Mouse (Mus musculus): Measurements from ENCODE around the gene D2hgdh. TPM values are rescaled to one million over a fixed set of nuclear protein-coding genes. Genes with fewer than 3 reads are reported as not detected.
"Not testable (repeated sequence)": the region's sequence is repeated elsewhere in the genome, so short reads cannot be mapped to it uniquely, and the experiment has no call there.

Gene D2hgdh
- polyA plus RNA-seq, 1 experiment from 2014 or later: 14.7 TPM

DNA sequence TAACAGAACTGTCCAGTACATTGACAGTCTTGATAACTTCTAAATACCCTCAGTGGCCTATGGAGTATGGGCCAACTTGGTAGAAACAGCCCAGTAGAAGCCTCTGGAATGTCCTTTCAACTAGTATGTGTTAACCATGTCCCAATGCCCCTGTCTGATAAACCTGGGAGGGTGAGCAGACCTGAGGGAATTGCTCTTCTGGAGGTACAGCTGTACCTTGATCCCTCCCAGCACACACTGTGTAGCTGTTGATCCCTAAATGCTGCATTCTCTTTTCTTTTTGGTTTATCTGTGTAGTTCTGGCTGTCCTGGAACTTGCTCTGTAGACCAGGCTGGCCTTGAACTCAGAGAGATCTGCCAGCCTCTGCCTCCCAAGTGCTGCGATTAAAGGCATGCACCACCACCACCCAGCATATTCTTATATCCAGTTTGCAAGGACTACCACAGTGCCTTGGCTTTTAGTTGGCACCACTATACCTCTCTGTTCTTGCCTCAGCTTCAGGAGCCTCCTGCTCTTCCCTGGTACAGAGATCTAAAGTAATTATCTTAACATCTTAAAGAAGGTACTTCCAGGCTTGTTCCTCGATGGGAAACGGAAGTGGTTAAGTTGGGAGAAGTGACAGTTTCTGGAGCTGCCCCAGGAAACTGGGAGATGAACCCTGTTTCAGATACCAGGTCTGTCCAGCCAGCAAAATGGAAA is 763 bp upstream of the D2hgdh start:
- no peaks in the 10 kb centered on the region for H3K9me3 ChIP-seq (ENCODE audit: control insufficient read depth, low read length)
- 79% methylated on average over 3 of the region's 3 CpGs for WGBS
- peak overlapping the region; percentile 95 for H3K27ac ChIP-seq (ENCODE audit: low read depth, low read length)
- H3K4me3 ChIP-seq (ENCODE audit: low read depth, low read length): peak overlapping the region; percentile 55; the same call in 1 of the 2 replicates
- no peak overlapping the region for H3K9ac ChIP-seq (replicated peaks; ENCODE audit: low read depth, low read length)
- H3K4me1 ChIP-seq (ENCODE audit: control insufficient read depth, insufficient read depth, low read length): peaks cover 10% of the 10 kb centered on the region; the same call in 1 of the 2 replicates
- H3K27me3 ChIP-seq (ENCODE audit: control insufficient read depth, insufficient read depth, low read length): no peaks in the 10 kb centered on the region
- H3K36me3 ChIP-seq (ENCODE audit: control insufficient read depth, insufficient read depth, low read length): peaks cover 11% of the 10 kb centered on the region
- ATAC-seq (ENCODE audit: low read depth): no peak
- peak overlapping the region; percentile 66; the same call in 1 of the 2 replicates for H3K4me2 ChIP-seq (ENCODE audit: low read depth, low read length)

DNA sequence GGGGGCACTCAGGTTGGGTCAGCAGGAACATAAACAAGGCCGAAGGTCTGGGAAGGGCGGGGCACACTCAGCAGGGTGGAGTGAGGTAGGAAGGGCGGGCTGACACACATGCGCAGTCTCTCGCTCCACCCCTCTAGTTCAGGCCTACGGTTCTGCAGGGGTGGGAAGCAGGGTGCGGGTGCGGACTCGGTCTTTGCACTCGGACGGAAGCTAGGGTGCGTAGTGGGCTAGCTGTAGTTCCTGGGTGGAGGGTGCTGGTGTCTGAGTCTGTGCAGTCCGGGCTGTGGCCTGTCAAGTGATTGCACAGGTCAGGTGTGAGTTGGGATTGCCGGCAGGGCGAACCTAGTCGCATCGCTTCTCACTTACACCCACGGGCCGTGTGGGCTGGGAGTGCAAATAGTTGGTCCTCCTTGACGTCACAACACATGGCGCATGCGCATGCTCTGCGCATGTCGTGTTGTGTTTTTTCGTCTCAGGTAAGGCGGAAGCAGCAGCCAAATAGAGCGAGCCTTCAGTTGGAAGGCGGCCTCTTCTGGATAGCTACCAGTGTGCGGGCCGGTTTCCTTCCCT is 481 bp downstream of the D2hgdh start:
- Histone ChIP-seq H3K4me3 (ENCODE audit: low read depth, low read length) (peak overlapping the region; percentile 55), H3K27me3 (ENCODE audit: control insufficient read depth, insufficient read depth, low read length) (no peaks in the 10 kb centered on the region), H3K4me2 (ENCODE audit: low read depth, low read length) (peak overlapping the region; percentile 66), H3K27ac (ENCODE audit: low read depth, low read length) (peak overlapping the region; percentile 95), H3K9ac (replicated peaks; ENCODE audit: low read depth, low read length) (peak overlapping the region; percentile 53), H3K4me1 (ENCODE audit: control insufficient read depth, insufficient read depth, low read length) (peaks cover 10% of the 10 kb centered on the region; the same call in 1 of the 2 replicates), H3K9me3 (ENCODE audit: control insufficient read depth, low read length) (no peaks in the 10 kb centered on the region), H3K36me3 (ENCODE audit: control insufficient read depth, insufficient read depth, low read length) (peaks cover 7% of the 10 kb centered on the region)
- under 1% methylated on average over 30 of the region's 30 CpGs for WGBS
- ATAC-seq (ENCODE audit: low read depth): peak; percentile 95

DNA sequence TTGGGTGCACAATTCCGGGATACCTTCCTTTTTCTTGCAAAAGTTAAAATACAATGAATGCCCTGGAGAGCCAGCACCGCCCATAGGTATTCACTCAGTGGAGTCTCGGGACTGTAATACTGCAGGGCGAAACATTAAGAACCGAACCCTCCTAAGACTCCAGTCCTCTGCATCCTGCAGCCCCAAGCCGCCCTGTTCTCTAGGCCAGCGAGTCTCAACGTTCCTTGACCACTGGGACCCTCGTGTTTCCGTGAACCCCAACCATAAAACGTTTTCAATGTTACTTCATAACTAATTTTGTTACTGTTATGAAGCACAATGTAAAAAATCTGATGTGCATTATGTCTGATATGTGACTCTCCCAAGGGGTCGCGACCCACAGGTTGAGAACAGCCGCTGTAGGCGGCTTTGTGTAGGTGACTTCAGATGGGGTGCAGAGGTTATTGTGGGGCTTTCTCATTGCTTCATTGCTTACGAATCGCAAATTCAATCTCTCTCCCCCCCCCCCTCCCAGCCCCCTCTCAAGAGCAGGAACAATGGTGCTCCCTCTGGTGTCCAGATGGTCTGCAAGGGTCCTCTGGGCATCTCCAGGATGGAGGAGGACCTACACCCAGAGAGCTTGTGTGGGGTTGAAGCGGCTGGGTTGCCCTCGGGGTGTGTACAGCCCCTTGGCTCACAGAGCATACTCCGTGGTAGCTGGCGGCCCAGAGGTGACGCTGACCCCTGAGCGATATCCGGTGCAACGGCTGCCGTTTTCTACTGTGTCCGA is 1.2 kb downstream of the D2hgdh start:
- H3K9me3 ChIP-seq (ENCODE audit: control insufficient read depth, low read length): no peaks in the 10 kb centered on the region
- H3K4me3 ChIP-seq (ENCODE audit: low read depth, low read length): peak overlapping the region; percentile 55
- peak overlapping the region; percentile 53 for H3K9ac ChIP-seq (replicated peaks; ENCODE audit: low read depth, low read length)
- H3K4me1 ChIP-seq (ENCODE audit: control insufficient read depth, insufficient read depth, low read length): peaks cover 10% of the 10 kb centered on the region; the same call in 1 of the 2 replicates
- peak; percentile 45; the same call in 1 of the 2 replicates for ATAC-seq (ENCODE audit: low read depth)
- H3K36me3 ChIP-seq (ENCODE audit: control insufficient read depth, insufficient read depth, low read length): peaks cover 5% of the 10 kb centered on the region; the same call in 1 of the 2 replicates
- peak overlapping the region; percentile 66 for H3K4me2 ChIP-seq (ENCODE audit: low read depth, low read length)
- peak overlapping the region; percentile 95 for H3K27ac ChIP-seq (ENCODE audit: low read depth, low read length)
- no peaks in the 10 kb centered on the region for H3K27me3 ChIP-seq (ENCODE audit: control insufficient read depth, insufficient read depth, low read length)
- WGBS: 43% methylated on average over 27 of the region's 27 CpGs

DNA sequence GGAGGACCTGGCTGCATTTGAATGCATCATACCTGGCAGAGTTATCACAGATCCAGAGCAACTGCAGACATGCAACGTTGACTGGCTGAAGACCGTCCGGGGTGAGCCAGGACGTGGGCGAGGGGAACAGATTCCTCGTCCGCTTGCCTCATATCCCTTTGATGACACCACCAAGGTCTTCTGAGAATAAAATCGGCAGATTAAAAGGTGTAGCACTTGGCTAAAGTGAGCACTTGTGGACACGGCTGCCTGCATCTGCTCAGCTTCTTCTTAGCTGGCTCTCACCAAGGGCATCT is 1.8 kb downstream of the D2hgdh start:
- Histone ChIP-seq H3K4me2 (ENCODE audit: low read depth, low read length) (peak overlapping the region; percentile 66; the same call in 1 of the 2 replicates), H3K27ac (ENCODE audit: low read depth, low read length) (no peak overlapping the region), H3K9me3 (ENCODE audit: control insufficient read depth, low read length) (no peaks in the 10 kb centered on the region), H3K4me3 (ENCODE audit: low read depth, low read length) (no peak overlapping the region), H3K4me1 (ENCODE audit: control insufficient read depth, insufficient read depth, low read length) (peaks cover 10% of the 10 kb centered on the region; the same call in 1 of the 2 replicates), H3K9ac (replicated peaks; ENCODE audit: low read depth, low read length) (0 out of 2 replicates have a peak overlapping the region, but pooled peaks have one; percentile 53), H3K27me3 (ENCODE audit: control insufficient read depth, insufficient read depth, low read length) (no peaks in the 10 kb centered on the region), H3K36me3 (ENCODE audit: control insufficient read depth, insufficient read depth, low read length) (no peaks in the 10 kb centered on the region)
- no peak for ATAC-seq (ENCODE audit: low read depth)
- WGBS: 96% methylated on average over 9 of the region's 9 CpGs

DNA sequence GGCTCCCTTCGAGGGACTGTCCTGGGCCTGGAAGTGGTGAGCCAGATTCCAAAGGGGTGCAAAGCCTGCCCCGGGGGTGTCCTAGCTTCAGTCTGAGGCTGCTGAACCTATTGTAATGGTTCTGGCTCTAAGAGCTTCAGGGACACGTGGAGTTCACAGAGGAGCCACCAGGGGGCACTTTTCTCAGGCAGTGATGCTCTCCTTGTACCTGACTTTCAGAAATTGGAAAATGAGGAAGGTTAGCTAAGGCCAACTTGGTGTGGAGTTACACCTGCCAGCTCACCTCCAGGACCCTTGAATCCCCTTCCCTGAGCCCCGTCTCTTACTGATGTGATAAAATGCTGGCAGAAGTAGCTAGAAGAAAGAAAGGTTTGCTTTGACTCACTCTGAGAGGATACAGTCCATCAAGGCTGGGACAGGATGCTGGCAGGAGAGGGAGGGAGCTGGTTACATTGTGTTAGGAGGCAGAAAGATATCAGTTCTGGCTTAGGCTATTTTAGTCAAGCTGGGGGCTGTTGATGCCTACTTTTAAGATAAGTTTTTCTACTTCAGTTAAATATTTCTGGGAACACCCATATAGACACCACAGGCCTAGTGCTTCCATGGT is 8.1 kb downstream of the D2hgdh start:
- H3K9ac ChIP-seq (replicated peaks; ENCODE audit: low read depth, low read length); H3K36me3 ChIP-seq (ENCODE audit: control insufficient read depth, insufficient read depth, low read length); H3K9me3 ChIP-seq (ENCODE audit: control insufficient read depth, low read length); H3K27ac ChIP-seq (ENCODE audit: low read depth, low read length); H3K4me1 ChIP-seq (ENCODE audit: control insufficient read depth, insufficient read depth, low read length); H3K4me2 ChIP-seq (ENCODE audit: low read depth, low read length); H3K27me3 ChIP-seq (ENCODE audit: control insufficient read depth, insufficient read depth, low read length); ATAC-seq (ENCODE audit: low read depth); H3K4me3 ChIP-seq (ENCODE audit: low read depth, low read length): not testable (repeated sequence)
- WGBS: 91% methylated on average over 1 of the region's 4 CpGs

DNA sequence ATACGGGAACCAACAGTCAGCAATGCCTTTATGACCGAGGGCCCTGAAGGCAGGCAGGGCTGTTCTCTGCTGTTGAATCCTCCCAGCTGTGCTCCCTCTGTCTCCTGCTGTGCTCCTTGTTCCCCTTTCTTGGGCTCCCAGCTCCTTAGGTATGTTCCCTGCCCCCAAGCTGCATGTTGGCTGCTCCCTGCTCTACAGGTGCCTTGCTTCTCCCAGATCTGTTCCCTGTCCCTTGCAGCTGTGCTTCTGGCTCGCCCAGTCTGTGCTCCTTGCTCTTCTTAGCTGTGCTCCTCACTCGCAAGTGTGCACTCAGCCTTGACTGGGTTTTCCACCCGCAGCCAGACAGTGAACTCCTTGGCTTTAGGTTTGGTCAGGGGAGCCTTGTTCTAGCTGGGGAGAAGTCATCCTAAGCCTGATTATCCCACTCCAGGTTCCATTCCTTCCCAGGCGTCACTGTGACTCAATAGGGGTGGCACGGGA is 10.0 kb downstream of the D2hgdh start:
- H3K27me3 ChIP-seq (ENCODE audit: control insufficient read depth, insufficient read depth, low read length): no peaks in the 10 kb centered on the region
- no peak for ATAC-seq (ENCODE audit: low read depth)
- H3K4me1 ChIP-seq (ENCODE audit: control insufficient read depth, insufficient read depth, low read length): no peaks in the 10 kb centered on the region
- 86% methylated on average over 7 of the region's 7 CpGs for WGBS
- H3K36me3 ChIP-seq (ENCODE audit: control insufficient read depth, insufficient read depth, low read length): peaks cover 3% of the 10 kb centered on the region; the same call in 1 of the 2 replicates
- H3K27ac ChIP-seq (ENCODE audit: low read depth, low read length): no peak overlapping the region
- no peaks in the 10 kb centered on the region for H3K9me3 ChIP-seq (ENCODE audit: control insufficient read depth, low read length)
- no peak overlapping the region for H3K9ac ChIP-seq (replicated peaks; ENCODE audit: low read depth, low read length)
- no peak overlapping the region for H3K4me3 ChIP-seq (ENCODE audit: low read depth, low read length)
- H3K4me2 ChIP-seq (ENCODE audit: low read depth, low read length): no peak overlapping the region

DNA sequence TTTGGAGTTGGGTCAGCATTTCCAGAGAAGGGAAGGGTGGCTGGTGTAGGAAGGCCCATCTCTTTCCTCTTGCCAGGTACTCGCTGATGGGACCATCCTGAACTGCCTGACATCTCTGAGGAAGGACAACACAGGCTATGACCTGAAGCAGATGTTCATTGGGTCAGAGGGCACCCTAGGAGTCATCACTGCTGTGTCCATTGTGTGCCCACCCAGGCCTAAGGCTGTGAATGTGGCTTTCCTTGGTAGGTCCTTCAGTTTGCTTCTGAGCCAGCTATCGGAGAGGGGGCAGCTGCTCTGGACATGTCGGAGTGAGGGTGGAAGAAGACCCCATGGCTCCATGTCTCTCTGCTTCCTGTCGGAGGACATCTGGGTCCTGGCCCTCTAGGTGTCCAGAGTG is 10.5 kb downstream of the D2hgdh start:
- no peak; the same call in 1 of the 2 replicates for ATAC-seq (ENCODE audit: low read depth)
- H3K4me2 ChIP-seq (ENCODE audit: low read depth, low read length): no peak overlapping the region
- no peak overlapping the region for H3K27ac ChIP-seq (ENCODE audit: low read depth, low read length)
- H3K4me3 ChIP-seq (ENCODE audit: low read depth, low read length): no peak overlapping the region
- 97% methylated on average over 4 of the region's 4 CpGs for WGBS
- no peaks in the 10 kb centered on the region for H3K4me1 ChIP-seq (ENCODE audit: control insufficient read depth, insufficient read depth, low read length)
- H3K27me3 ChIP-seq (ENCODE audit: control insufficient read depth, insufficient read depth, low read length): no peaks in the 10 kb centered on the region
- H3K36me3 ChIP-seq (ENCODE audit: control insufficient read depth, insufficient read depth, low read length): peaks cover 3% of the 10 kb centered on the region; the same call in 1 of the 2 replicates
- H3K9ac ChIP-seq (replicated peaks; ENCODE audit: low read depth, low read length): no peak overlapping the region
- no peaks in the 10 kb centered on the region for H3K9me3 ChIP-seq (ENCODE audit: control insufficient read depth, low read length)

DNA sequence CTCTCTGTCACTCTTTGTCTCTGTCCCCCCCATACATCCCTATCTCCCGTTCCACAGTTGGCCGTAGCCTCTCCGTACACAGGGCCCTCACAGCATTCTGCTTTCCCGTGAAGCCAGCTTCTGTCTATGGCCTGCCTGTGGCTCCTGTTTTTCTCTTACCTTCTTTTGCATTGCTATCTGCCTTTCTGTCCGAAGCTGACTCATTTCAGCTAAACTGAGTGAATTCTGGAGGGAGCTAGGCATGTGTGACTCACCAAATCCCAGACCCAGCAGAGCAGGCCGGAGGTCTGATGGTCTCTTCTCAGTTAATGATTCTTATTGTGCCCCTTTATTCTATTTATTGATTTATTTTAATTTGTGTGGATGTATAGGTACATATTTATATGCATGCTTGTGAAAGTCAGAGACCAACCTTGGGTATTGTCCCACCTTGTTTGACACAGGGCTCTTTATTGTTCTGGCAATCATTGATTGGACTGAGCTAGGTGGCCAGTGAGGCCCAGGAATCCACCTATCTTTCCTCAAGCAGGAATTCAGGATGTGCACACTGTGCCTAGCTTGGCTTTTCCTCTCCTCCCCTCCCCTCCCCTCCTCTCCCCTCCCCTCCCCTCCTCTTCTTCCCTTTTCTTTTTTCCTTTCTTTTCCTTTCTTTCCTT is 11.3 kb downstream of the D2hgdh start:
- Histone ChIP-seq H3K9me3 (ENCODE audit: control insufficient read depth, low read length) (no peaks in the 10 kb centered on the region), H3K4me2 (ENCODE audit: low read depth, low read length) (no peak overlapping the region), H3K4me1 (ENCODE audit: control insufficient read depth, insufficient read depth, low read length) (no peaks in the 10 kb centered on the region), H3K27me3 (ENCODE audit: control insufficient read depth, insufficient read depth, low read length) (no peaks in the 10 kb centered on the region), H3K27ac (ENCODE audit: low read depth, low read length) (no peak overlapping the region), H3K4me3 (ENCODE audit: low read depth, low read length) (no peak overlapping the region), H3K36me3 (ENCODE audit: control insufficient read depth, insufficient read depth, low read length) (peaks cover 3% of the 10 kb centered on the region; the same call in 1 of the 2 replicates), H3K9ac (replicated peaks; ENCODE audit: low read depth, low read length) (no peak overlapping the region)
- WGBS: 92% methylated on average over 6 of the region's 6 CpGs
- ATAC-seq (ENCODE audit: low read depth): no peak

All from neural tube, embryonic 14.5 days (tissue).